Mouse (Mus musculus) heart, adult 18-20 months (tissue): ENCODE measurements around the gene Plekhg2. TPM values are rescaled to one million over a fixed set of nuclear protein-coding genes. Genes with fewer than 3 reads are reported as not detected.

ENCODE experiments used
- DNase-seq, 2 experiments: peaks; one replicate each; pipeline ENCODE4 v3.0.0; 2021 to 2022; ENCODE audit warnings: mixed read lengths in 1 of 2
- total RNA-seq, 2 experiments: library from RNA; stranded (reverse); gene quantifications; 2 replicates each; pipeline ENCODE4 v1.2.3; 2021

The Plekhg2 gene
- total RNA-seq, 2 experiments from 2014 or later, result 11.3 to 13.4 TPM

GRCm38 (mm10) chr7:28383606-28384005, 11.2 kb upstream of the Plekhg2 start:
- DNase-seq, result no peak

- DNase-seq, result peak; percentile 66 to 82
Measured at GRCm38 (mm10) chr7:28382981-28383396, 10.6 kb upstream of the Plekhg2 start.

- DNase-seq, result no peak
Measured at GRCm38 (mm10) chr7:28382347-28382951, 10.1 kb upstream of the Plekhg2 start.

GRCm38 (mm10) chr7:28381938-28382337, 9.5 kb upstream of the Plekhg2 start:
- peak; percentile 93 to 96 for DNase-seq

GRCm38 (mm10) chr7:28381017-28381790, 8.8 kb upstream of the Plekhg2 start:
- peak; percentile 90 to 95 for DNase-seq

GRCm38 (mm10) chr7:28380237-28381016, 8.0 kb upstream of the Plekhg2 start, which contains the start of gene Zfp36:
TSS of gene Zfp36 (minus strand) at chr7:28380253.
- no peak for DNase-seq

GRCm38 (mm10) chr7:28378769-28379651, 6.6 kb upstream of the Plekhg2 start:
- DNase-seq, result peak; percentile 97 to 99

GRCm38 (mm10) chr7:28378066-28378690, 5.8 kb upstream of the Plekhg2 start:
- peak; percentile 81 to 86 for DNase-seq

GRCm38 (mm10) chr7:28377190-28378065, 5.0 kb upstream of the Plekhg2 start:
- peak; percentile 44 to 76 for DNase-seq

GRCm38 (mm10) chr7:28376011-28376771, 3.8 kb upstream of the Plekhg2 start:
- peak; percentile 92 to 95 for DNase-seq

GRCm38 (mm10) chr7:28375176-28375921, 3.0 kb upstream of the Plekhg2 start:
- peak; percentile 94 to 96 for DNase-seq

- DNase-seq, result no peak
Measured at GRCm38 (mm10) chr7:28374647-28375046, 2.2 kb upstream of the Plekhg2 start.

- DNase-seq, result peak in 1 of 2 experiments; percentile 36
Measured at GRCm38 (mm10) chr7:28373891-28374495, 1.6 kb upstream of the Plekhg2 start.

GRCm38 (mm10) chr7:28373131-28373581, 757 bp upstream of the Plekhg2 start:
- DNase-seq, result peak; percentile 89 to 93

- DNase-seq, result peak; percentile 78 to 88
Measured at GRCm38 (mm10) chr7:28371514-28371989, 847 bp downstream of the Plekhg2 start.

GRCm38 (mm10) chr7:28370977-28371513, 1.4 kb downstream of the Plekhg2 start:
- DNase-seq, result peak in 1 of 2 experiments; percentile 25

- DNase-seq, result no peak
Measured at GRCm38 (mm10) chr7:28370051-28370450, 2.3 kb downstream of the Plekhg2 start.
